Mouse (Mus musculus): ENCODE results near the gene Ankrd36.

- TF ChIP-seq POLR2A (IDR thresholded peaks at IDR 0.05; ENCODE audit: borderline replicate concordance, extremely low read depth, low read depth, low read length) = no peak
- no peak for TF ChIP-seq CTCF (IDR thresholded peaks at IDR 0.05; ENCODE audit: insufficient read depth, low read length)
Measured at GRCm38 (mm10) chr11:5541230-5541798, 28.2 kb upstream of the Ankrd36 start.
